Mouse (Mus musculus) G1E (cell line): ENCODE measurements at regions not wholly inside any gene's neighbourhood (a gene's known extent, or its start where the extent isn't known, plus 50 kb on each side); places are given as distances from the start of the nearest gene placed in this dataset.

ENCODE experiments used
- CTCF ChIP-seq: IDR thresholded peaks from 2 replicates; pipeline ENCODE4 v1.5.1; 2012; ENCODE audit warnings: low read depth, low read length, inconsistent platforms, mixed read lengths
- GATA1 ChIP-seq: IDR thresholded peaks from 2 replicates; pipeline ENCODE4 v1.6.1; 2012; ENCODE audit warnings: borderline replicate concordance, low read length, inconsistent platforms, mixed read lengths
- POLR2AphosphoS5 ChIP-seq: IDR thresholded peaks from 2 replicates; pipeline ENCODE4 v1.6.1; 2012; ENCODE audit warnings: low read depth, low read length, inconsistent platforms; ENCODE audit not compliant: insufficient replicate concordance

- TF ChIP-seq POLR2AphosphoS5, result no peak
- no peak for TF ChIP-seq CTCF
- no peak for TF ChIP-seq GATA1
Measured at GRCm38 (mm10) chrX:77387271-77387670, 123.5 kb upstream of the Tbl1x start.
